Mouse (Mus musculus): Measurements from ENCODE around the gene Eci2. TPM values are rescaled to one million over a fixed set of nuclear protein-coding genes. Genes with fewer than 3 reads are reported as not detected.
"Not testable (repeated sequence)": the region's sequence is repeated elsewhere in the genome, so short reads cannot be mapped to it uniquely, and the experiment has no call there.

The Eci2 gene
- 76.6 and 80.0 TPM in 2 replicates for total RNA-seq (2017)

GRCm38 (mm10) chr13:35026879-35027278, at the start of gene Eci2:
Eci2 (minus strand) TSS chr13:35027096.
- peak; percentile 68 for ATAC-seq (replicated peaks; ENCODE audit: low read depth, poor library complexity, severe bottlenecking)

DNA sequence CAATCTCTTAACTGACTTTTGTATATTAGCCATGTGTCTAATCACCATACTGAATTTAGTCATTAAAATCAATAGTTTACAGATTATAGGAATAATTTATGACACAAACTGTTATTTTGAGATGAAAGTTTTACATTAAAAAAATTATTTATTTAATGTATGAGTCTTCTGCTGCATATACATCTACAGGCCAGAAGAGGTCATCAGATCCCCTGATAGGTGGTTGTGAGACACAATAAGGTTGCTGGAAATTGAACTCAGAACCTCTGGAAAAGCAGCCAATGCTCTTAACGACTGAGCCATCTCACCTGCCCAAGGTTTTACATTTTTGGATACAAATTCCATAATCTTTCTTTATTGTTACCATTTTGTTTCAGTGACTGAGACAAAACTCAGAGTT, 48.0 kb upstream of the Eci2 start:
- no peak for ATAC-seq (replicated peaks; ENCODE audit: low read depth, poor library complexity, severe bottlenecking)

- no peak for ATAC-seq (replicated peaks; ENCODE audit: low read depth, poor library complexity, severe bottlenecking)
These were observed 43.9 kb upstream of the Eci2 start for GRCm38 (mm10) chr13:35070485-35071472.

DNA sequence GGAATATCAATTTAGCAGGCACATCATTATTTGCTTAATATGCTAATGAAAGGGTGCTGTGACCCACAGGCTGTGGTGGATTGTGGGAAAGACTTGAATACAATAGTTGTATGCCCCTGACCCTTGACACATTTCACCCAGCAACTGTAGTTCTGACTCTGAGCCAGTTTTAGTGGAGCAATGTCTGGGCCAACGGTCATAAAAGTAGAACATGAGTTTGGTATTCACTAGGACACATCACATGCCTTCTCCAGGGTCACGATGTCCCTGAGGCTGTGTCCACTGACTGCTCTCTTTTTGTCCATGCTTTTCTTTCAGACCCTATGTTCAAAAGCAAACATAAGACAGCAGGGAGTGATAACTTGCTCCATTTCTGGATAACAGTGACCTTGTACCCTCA, 40.2 kb upstream of the Eci2 start:
- ATAC-seq (replicated peaks; ENCODE audit: low read depth, poor library complexity, severe bottlenecking): no peak

DNA sequence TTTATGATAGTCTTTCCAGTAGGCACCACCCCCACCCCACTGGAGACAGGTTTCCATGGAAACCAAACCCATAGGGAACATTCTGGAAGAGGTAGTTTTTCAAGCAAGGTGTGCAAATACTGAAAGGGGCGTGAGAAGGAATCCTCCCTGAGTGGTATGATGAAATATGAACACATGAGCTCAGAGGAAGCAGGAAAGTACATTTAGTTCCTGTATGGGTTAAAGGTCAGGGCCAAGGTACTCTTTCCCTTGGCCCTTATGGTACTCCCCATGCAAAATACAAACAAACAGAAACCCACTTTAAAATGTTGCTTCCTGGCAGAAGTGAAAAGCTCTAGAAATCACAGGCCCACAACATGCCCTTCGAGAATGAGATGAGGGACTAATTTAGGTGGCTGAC, 39.1 kb upstream of the Eci2 start:
- no peak for ATAC-seq (replicated peaks; ENCODE audit: low read depth, poor library complexity, severe bottlenecking)

GRCm38 (mm10) chr13:35064381-35064780, 37.5 kb upstream of the Eci2 start:
- no peak for ATAC-seq (replicated peaks; ENCODE audit: low read depth, poor library complexity, severe bottlenecking)

- no peak for ATAC-seq (replicated peaks; ENCODE audit: low read depth, poor library complexity, severe bottlenecking)
These were observed 31.2 kb upstream of the Eci2 start for GRCm38 (mm10) chr13:35058145-35058544.

- no peak for ATAC-seq (replicated peaks; ENCODE audit: low read depth, poor library complexity, severe bottlenecking)
These were observed 9.6 kb upstream of the Eci2 start for GRCm38 (mm10) chr13:35036486-35036885.

DNA sequence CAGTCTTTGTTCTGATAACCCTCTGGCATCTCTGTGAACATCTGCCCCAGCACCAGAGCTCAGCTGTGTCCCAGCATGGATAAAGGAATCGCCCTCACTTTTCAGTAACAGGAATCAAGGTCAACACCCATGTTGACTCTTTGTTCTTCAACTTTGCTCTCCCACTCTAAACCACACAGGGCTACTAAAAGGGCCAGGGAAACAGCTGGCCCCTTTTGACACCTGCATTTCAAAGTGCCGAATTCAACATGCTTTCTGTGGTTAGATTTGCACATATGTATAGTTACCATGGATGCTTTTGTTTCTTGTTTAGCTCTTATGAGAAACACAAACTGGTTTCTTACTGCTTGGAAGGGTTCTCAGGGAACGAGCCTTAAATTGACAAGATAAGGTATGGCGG, 8.8 kb upstream of the Eci2 start:
- ATAC-seq (replicated peaks; ENCODE audit: low read depth, poor library complexity, severe bottlenecking): no peak

GRCm38 (mm10) chr13:35033571-35033970, 6.7 kb upstream of the Eci2 start:
- no peak for ATAC-seq (replicated peaks; ENCODE audit: low read depth, poor library complexity, severe bottlenecking)

GRCm38 (mm10) chr13:35031684-35032082, 4.8 kb upstream of the Eci2 start:
- ATAC-seq (replicated peaks; ENCODE audit: low read depth, poor library complexity, severe bottlenecking): 0 out of 2 replicates have a peak, but pooled peaks have one; percentile 52

DNA sequence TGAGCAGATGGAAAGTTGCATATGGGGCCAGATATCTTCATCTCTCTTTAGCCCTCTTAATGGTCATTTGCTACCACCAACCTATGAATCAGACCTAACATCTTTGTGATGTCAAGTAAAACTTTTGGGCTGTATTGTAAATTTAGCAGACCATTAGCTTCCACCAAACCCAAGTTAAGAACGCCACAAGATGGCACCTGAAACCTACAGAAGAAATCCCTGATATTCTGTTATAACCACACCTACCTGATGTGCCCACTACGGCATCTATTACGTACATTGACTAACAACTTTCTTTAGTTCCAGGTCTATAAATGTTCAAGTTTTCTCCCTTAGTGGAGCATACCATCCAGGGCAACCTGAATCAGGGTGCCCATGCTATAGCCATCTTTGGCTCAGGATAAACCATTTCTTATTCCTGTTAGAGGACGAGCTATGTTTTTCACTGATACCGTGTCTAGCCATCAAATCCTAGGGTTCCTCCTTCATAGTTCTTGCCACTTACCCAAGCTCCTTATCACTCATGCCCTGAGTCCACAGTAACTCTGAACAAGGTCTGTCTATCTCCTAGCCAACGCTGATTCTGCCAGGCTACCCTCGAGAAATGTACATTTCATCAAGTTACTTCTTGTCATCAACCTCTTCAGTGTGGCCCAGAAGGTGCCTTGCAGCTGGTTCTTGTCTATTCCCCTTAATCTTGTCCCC, 4.2 kb upstream of the Eci2 start:
- ATAC-seq (replicated peaks; ENCODE audit: low read depth, poor library complexity, severe bottlenecking): no peak

DNA sequence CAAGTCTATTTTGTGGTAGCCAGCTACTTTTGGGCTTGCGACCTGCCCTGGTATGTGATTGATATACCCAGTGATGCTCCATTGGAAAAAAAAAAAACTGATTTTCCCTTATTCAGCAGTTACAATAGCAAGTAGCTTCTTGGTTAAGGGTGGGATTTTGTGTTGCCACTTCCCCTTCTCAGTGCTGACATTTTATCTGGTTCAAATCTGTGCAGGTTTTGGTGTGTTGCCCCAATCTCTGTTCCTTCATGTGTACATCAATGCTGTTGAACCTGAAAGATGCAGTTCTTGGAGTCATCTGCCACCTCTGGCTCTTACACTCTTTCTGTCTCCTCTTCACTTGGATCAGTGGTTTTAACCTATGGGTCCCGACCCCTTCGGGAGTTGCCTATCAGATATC, 1.5 kb upstream of the Eci2 start:
- ATAC-seq (replicated peaks; ENCODE audit: low read depth, poor library complexity, severe bottlenecking): no peak

- not testable (repeated sequence) for ATAC-seq (replicated peaks; ENCODE audit: low read depth, poor library complexity, severe bottlenecking)
These were observed 3.5 kb downstream of the Eci2 start for GRCm38 (mm10) chr13:35023401-35023800.

- ATAC-seq (replicated peaks; ENCODE audit: low read depth, poor library complexity, severe bottlenecking): no peak
These were observed 6.5 kb downstream of the Eci2 start for GRCm38 (mm10) chr13:35020383-35020782.

- no peak; the same call in 1 of the 2 replicates for ATAC-seq (replicated peaks; ENCODE audit: low read depth, poor library complexity, severe bottlenecking)
These were observed 7.9 kb downstream of the Eci2 start for GRCm38 (mm10) chr13:35018866-35019536.

- no peak for ATAC-seq (replicated peaks; ENCODE audit: low read depth, poor library complexity, severe bottlenecking)
These were observed 9.5 kb downstream of the Eci2 start for GRCm38 (mm10) chr13:35017392-35017791.

DNA sequence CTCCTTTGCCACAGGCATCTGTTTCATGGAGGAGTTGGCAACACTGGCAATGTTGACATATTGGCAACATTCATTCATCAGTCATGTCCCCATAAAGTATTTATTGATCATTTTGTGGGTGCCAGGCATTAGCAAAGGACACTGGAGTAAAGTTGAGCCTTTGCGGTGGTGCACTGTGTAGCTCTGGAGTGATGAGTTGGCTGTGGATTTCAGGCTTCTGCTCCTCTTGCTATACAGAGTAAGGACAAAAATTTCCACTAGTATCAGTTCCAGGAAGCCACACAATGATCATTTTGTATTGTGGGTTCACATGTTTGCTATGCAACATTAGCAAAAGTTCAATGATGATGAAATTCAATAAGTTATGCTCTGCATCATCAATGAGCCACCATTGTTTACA, 10.8 kb downstream of the Eci2 start:
- no peak for ATAC-seq (replicated peaks; ENCODE audit: low read depth, poor library complexity, severe bottlenecking)

DNA sequence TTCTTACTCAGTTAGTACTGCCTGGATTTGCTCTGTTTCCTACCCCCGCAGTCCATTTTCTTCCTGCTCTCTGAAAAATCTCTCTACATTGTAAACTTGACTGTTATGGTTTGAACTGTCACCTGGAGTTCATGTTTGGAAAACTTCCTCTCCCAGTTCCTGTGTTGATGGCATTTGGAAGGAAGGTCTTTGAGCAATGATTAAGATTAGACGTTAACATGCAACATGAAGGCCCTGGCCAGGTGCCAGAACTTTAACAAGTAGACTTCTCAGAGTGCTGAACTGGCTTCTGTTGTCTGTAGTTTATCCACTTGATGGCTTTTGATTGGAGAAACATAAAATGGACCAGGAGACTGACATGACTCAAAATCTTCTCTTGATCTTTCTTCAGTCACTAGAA, 31.0 kb downstream of the Eci2 start:
- no peak for ATAC-seq (replicated peaks; ENCODE audit: low read depth, poor library complexity, severe bottlenecking)

DNA sequence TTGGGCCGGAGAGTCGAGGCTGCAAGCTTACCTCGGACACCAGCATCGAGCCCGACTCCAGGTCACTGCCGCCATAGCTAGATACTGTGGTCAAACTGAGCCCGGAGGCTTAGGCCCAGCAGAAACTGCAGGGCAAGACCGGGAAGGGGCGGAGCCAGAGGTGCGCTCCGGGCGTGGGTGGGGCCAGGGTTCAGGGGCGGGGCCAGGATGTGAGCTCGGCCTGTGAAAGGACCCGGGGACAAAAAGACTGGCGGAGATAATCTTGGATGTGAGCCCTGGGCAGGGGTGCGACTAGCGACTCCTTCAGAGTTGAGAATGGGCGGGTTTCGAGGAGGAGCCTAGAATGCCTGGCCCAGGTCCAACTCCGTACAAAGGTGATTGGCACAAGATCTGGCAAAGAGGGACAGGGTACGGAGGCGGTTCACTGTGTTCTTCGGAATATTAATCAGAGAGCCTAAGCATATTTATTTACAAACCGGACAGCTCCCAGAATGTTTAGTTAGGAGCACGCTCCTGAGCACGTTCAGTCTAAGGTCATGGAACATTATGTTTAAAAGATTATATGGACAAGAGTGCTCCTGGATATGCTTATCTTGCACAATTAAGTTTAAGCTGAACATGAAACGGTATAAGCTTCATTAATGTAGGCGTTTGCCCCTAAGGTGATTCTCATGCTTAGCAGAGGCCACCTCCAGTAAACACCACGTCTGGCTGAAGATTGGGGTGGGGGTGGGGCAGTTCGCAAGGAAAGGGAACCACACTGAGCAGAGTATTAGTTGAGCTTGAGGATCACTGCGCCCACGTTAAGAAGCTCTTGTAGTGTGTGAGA, 32.7 kb downstream of the Eci2 start:
- peak; percentile 93 for ATAC-seq (replicated peaks; ENCODE audit: low read depth, poor library complexity, severe bottlenecking)
